In the genomic region with DNA sequence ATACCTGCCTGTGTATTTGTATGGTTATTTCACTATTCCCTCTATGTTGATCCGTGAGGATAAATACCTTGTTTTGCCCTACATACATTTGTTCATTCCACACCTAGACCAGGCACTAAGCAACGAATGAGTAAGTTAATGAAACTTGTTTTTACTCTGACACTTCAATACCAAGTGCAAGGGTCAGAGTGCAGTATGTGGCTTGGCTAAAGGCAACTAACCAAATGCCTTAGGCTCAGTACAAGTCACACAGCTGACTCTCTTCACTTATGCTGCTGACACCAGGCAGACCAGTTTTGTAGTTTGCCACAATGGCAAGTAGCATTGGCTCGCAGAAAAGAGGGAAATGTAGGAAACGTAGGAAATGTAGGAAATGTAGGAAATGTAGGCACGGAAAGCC, we compare ENCODE assay signal across 18 mouse cellular contexts.
"Had no signal": no experiment of that assay in that cellular context is flagged by ENCODE, and none has a peak within 500 bp of the region (broad histone marks: within the 10 kb centered on the region; RNA-seq: fewer than 3 reads in every experiment).

No protein-coding gene starts in this region.

- H3K9ac ChIP-seq: lung, embryonic 14.5 days; midbrain, embryonic 12.5 days; neural tube, embryonic 13.5 days; neural tube, embryonic 15.5 days had no signal

- DNase-seq: lung, embryonic 14.5 days; lung, postnatal 10 days; lung, postnatal 4 days; midbrain, embryonic 14.5 days; retina, postnatal 1 day; right cerebral cortex, adult 18-20 months; right cerebral cortex, postnatal 25 days; right cerebral cortex, postnatal 4 days; spleen, adult 18-20 months; thymus, adult 18-20 months; thymus, postnatal 14 days; thymus, postnatal 36 days had no signal

- ATAC-seq: midbrain, embryonic 16.5 days had no signal

- H3K4me1 ChIP-seq: midbrain, embryonic 10.5 days; midbrain, embryonic 12.5 days; neural tube, embryonic 13.5 days; neural tube, embryonic 15.5 days had no signal

- H3K27me3 ChIP-seq: midbrain, embryonic 12.5 days; neural tube, embryonic 13.5 days; neural tube, embryonic 15.5 days had no signal

- H3K4me2 ChIP-seq: lung, embryonic 14.5 days; midbrain, embryonic 12.5 days; neural tube, embryonic 13.5 days; neural tube, embryonic 15.5 days had no signal

- H3K36me3 ChIP-seq: midbrain, embryonic 10.5 days; midbrain, embryonic 12.5 days; neural tube, embryonic 13.5 days; neural tube, embryonic 15.5 days had no signal

- H3K9me3 ChIP-seq: midbrain, embryonic 10.5 days; midbrain, embryonic 12.5 days; neural tube, embryonic 13.5 days; neural tube, embryonic 15.5 days had no signal

- H3K4me3 ChIP-seq: midbrain, embryonic 10.5 days; midbrain, embryonic 12.5 days; myocyte; neural tube, embryonic 13.5 days; neural tube, embryonic 15.5 days had no signal

- H3K27ac ChIP-seq: midbrain, embryonic 10.5 days; midbrain, embryonic 12.5 days; neural tube, embryonic 13.5 days; neural tube, embryonic 15.5 days had no signal
